Mouse (Mus musculus) heart, adult 2 months (tissue): ENCODE measurements around the gene Gm3776. TPM values are rescaled to one million over a fixed set of nuclear protein-coding genes. Genes with fewer than 3 reads are reported as not detected.
"Not testable (repeated sequence)": the region's sequence is repeated elsewhere in the genome, so short reads cannot be mapped to it uniquely, and the experiment has no call there.

Source experiments
- DNase-seq, 2 experiments: peaks; one replicate each; pipeline ENCODE4 v3.0.0; 2021
- H3K27ac ChIP-seq: fragments of 200-600 bp; 2 replicates; pipeline ENCODE4 v1.8.1; 2022
- H3K27me3 ChIP-seq: fragments of 200-500 bp; 2 replicates; pipeline ENCODE4 v1.6.1; 2012; ENCODE audit warnings: mild to moderate bottlenecking, low read length, inconsistent platforms, mixed read lengths; ENCODE audit not compliant: control insufficient read depth, insufficient read depth
- H3K36me3 ChIP-seq: fragments of 200-500 bp; 2 replicates; pipeline ENCODE4 v1.6.1; 2012; ENCODE audit warnings: low read length, inconsistent platforms; ENCODE audit not compliant: control insufficient read depth, insufficient read depth
- H3K4me1 ChIP-seq: fragments of 200-500 bp; 2 replicates; pipeline ENCODE4 v1.6.1; 2011; ENCODE audit warnings: low read length; ENCODE audit not compliant: control insufficient read depth, insufficient read depth
- H3K4me3 ChIP-seq: fragments of 200-600 bp; 2 replicates; pipeline ENCODE4 v1.8.1; 2022
- H3K79me2 ChIP-seq: fragments of 200-500 bp; replicated peaks from 2 replicates; pipeline ENCODE4 v1.6.1; 2012; ENCODE audit warnings: mild to moderate bottlenecking, inconsistent platforms, low read length, moderate library complexity, mixed read lengths; ENCODE audit not compliant: control insufficient read depth, insufficient read depth
- H3K9ac ChIP-seq: fragments of 200-500 bp; 2 replicates; pipeline ENCODE4 v1.6.1; 2012; ENCODE audit warnings: low read depth, mild to moderate bottlenecking, control low read depth, inconsistent platforms, low read length, mixed read lengths
- CTCF ChIP-seq: fragments of 200-600 bp; IDR thresholded peaks from 2 replicates; pipeline ENCODE4 v1.8.1; 2022; ENCODE audit warnings: antibody characterized with exemption, mild to moderate bottlenecking, moderate library complexity
- EP300 ChIP-seq: fragments of 200-500 bp; IDR thresholded peaks from 2 replicates; pipeline ENCODE4 v1.6.1; 2011; ENCODE audit warnings: low read depth, low read length, control low read depth; ENCODE audit not compliant: insufficient read depth
- POLR2A ChIP-seq: fragments of 200-500 bp; IDR thresholded peaks from 2 replicates; pipeline ENCODE4 v1.6.1; 2011; ENCODE audit warnings: mild to moderate bottlenecking, low read depth, low read length, control low read depth; ENCODE audit not compliant: insufficient read depth
- WGBS: fragments of 180-500 bp; shearing (Covaris S2); methylation state at CpG from one replicate; pipeline ENCODE4 v1.1.7; 2018; 5-methylcytosine and 5-hydroxymethylcytosine counted together
- intact Hi-C: fragments of 180-260 bp; cut with DNase I; formaldehyde crosslinking; loops from one replicate; pipeline ENCODE4 v1.15.1; 2025
- polyA plus RNA-seq: library from polyadenylated mRNA; depleted of rRNA; stranded (reverse); fragments of >200 nt; gene quantifications from 2 replicates; pipeline ENCODE4 v1.2.3, GENCODE M21; 2012; rRNA removed
- total RNA-seq, 2 experiments: library from RNA; stranded (reverse); gene quantifications; 2 replicates each; pipeline ENCODE4 v1.2.3; 2021

The Gm3776 gene
- total and polyA plus RNA-seq, 3 experiments, result 0.18 to 1.6 (median 1.1) TPM

- H3K4me3 ChIP-seq, H3K27ac ChIP-seq, H3K4me1 ChIP-seq, H3K27me3 ChIP-seq, H3K79me2 ChIP-seq, H3K9ac ChIP-seq, DNase-seq, intact Hi-C loops, H3K36me3 ChIP-seq: not testable (repeated sequence)
- WGBS, result 81% methylated on average over 7 of the region's 7 CpGs
These were observed 37.9 kb downstream of the Gm3776 start for GRCm38 (mm10) chr9:78294781-78295180.

GRCm38 (mm10) chr9:78296089-78296488 lies 39.2 kb downstream of the Gm3776 start:
- H3K27me3 ChIP-seq, H3K4me3 ChIP-seq, H3K4me1 ChIP-seq, H3K27ac ChIP-seq, H3K79me2 ChIP-seq, intact Hi-C loops, H3K9ac ChIP-seq, H3K36me3 ChIP-seq: not testable (repeated sequence)
- TF ChIP-seq CTCF, result peak; percentile 70
- WGBS, result 12% methylated on average over 6 of the region's 6 CpGs
- DNase-seq, result peak; percentile 6 to 27

- intact Hi-C loops, result no loop called here
These were observed 41.3 kb downstream of the Gm3776 start for GRCm38 (mm10) chr9:78298232-78298631.

GRCm38 (mm10) chr9:78299143-78299542 lies 42.2 kb downstream of the Gm3776 start:
- H3K9ac ChIP-seq, DNase-seq, H3K79me2 ChIP-seq, H3K4me3 ChIP-seq, intact Hi-C loops, H3K27me3 ChIP-seq, H3K36me3 ChIP-seq, H3K4me1 ChIP-seq, H3K27ac ChIP-seq: not testable (repeated sequence)
- 52% methylated on average over 1 of the region's 1 CpGs for WGBS

More at GRCm38 (mm10) chr9:78298232-78298631, 41.3 kb downstream of the Gm3776 start:
- no peak for DNase-seq
- H3K27me3 ChIP-seq, result no peaks in the 10 kb centered on the region
- no peaks in the 10 kb centered on the region for H3K4me1 ChIP-seq
- TF ChIP-seq POLR2A, result no peak
- no peak for TF ChIP-seq EP300
- TF ChIP-seq CTCF, result no peak
- H3K27ac ChIP-seq, result no peak overlapping the region
- H3K79me2 ChIP-seq, result no peaks in the 10 kb centered on the region
- H3K4me3 ChIP-seq, result no peak overlapping the region
- WGBS, result 85% methylated on average over 1 of the region's 1 CpGs
- no peak overlapping the region for H3K9ac ChIP-seq
- no peaks in the 10 kb centered on the region for H3K36me3 ChIP-seq

GRCm38 (mm10) chr9:78308122-78308521 lies 51.2 kb downstream of the Gm3776 start:
- H3K27me3 ChIP-seq, H3K9ac ChIP-seq, H3K4me1 ChIP-seq, H3K4me3 ChIP-seq, H3K79me2 ChIP-seq, H3K36me3 ChIP-seq, DNase-seq, H3K27ac ChIP-seq, intact Hi-C loops: not testable (repeated sequence)
- 76% methylated on average over 3 of the region's 3 CpGs for WGBS

- no peak within 1 kb of the TSS for H3K9ac ChIP-seq
- H3K4me1 ChIP-seq, result no peaks in the 10 kb centered on the region
- no peaks in the 10 kb centered on the region for H3K79me2 ChIP-seq
- DNase-seq, result no peak
- H3K27me3 ChIP-seq, result no peaks in the 10 kb centered on the region
- H3K27ac ChIP-seq, result no peak within 1 kb of the TSS
- intact Hi-C loops, result no loop called here
- TF ChIP-seq POLR2A, result no peak
- TF ChIP-seq CTCF, result no peak
- TF ChIP-seq EP300, result no peak
- H3K36me3 ChIP-seq, result no peaks in the 10 kb centered on the region
- WGBS, result 88% methylated on average over 2 of the region's 2 CpGs
- no peak within 1 kb of the TSS for H3K4me3 ChIP-seq
These were observed 57.8 kb downstream of the Gm3776 start, which contains the start of gene Omt2a for GRCm38 (mm10) chr9:78314696-78315095. TSS of gene Omt2a (minus strand) at chr9:78314796.

Other genes starting within 250 kb of the Gm3776 start
- not detected for gene Gcm1, start 205.2 kb upstream of the Gm3776 start, total RNA-seq
- gene Gcm1, start 205.2 kb upstream of the Gm3776 start, polyA plus RNA-seq, result not detected in 2 replicates
- 10 to 100 TPM; 34.4 to 40.6 TPM for gene Fbxo9, start 148.1 kb upstream of the Gm3776 start, total RNA-seq
- gene Fbxo9, start 148.1 kb upstream of the Gm3776 start, polyA plus RNA-seq, result 64.1 and 69.5 TPM in 2 replicates
- 10 to 100 TPM; 12.5 to 14.0 TPM for gene Ick, start 147.9 kb upstream of the Gm3776 start, total RNA-seq
- 7.8 and 10.1 TPM in 2 replicates for gene Ick, start 147.9 kb upstream of the Gm3776 start, polyA plus RNA-seq
- gene Gsta4, start 74.4 kb upstream of the Gm3776 start, total RNA-seq, result 100 to 1,000 TPM; 100 to 104 TPM
- gene Gsta4, start 74.4 kb upstream of the Gm3776 start, polyA plus RNA-seq, result 53.4 and 88.7 TPM in 2 replicates
- 1 to 10 TPM; 1.3 to 2.2 TPM for gene Gsta1, start 26.5 kb upstream of the Gm3776 start, total RNA-seq
- 0.66 and 2.3 TPM in 2 replicates for gene Gsta1, start 26.5 kb upstream of the Gm3776 start, polyA plus RNA-seq
- gene Gm10639, start 32.8 kb downstream of the Gm3776 start, total RNA-seq, result under 1 TPM in 1 of 2 experiments, not detected in 1; 0.44 TPM
- 0.18 TPM in 1 of 2 replicates, not detected in the other for gene Gm10639, start 32.8 kb downstream of the Gm3776 start, polyA plus RNA-seq
- not detected for gene Omt2a, start 57.7 kb downstream of the Gm3776 start, total RNA-seq
- not detected in 2 replicates for gene Omt2a, start 57.7 kb downstream of the Gm3776 start, polyA plus RNA-seq
- gene Omt2b, start 70.5 kb downstream of the Gm3776 start, total RNA-seq, result not detected
- not detected in 2 replicates for gene Omt2b, start 70.5 kb downstream of the Gm3776 start, polyA plus RNA-seq
- under 1 TPM; 0.50 to 0.84 TPM for gene Gsta2, start 98.7 kb downstream of the Gm3776 start, total RNA-seq
- 0.25 TPM in 1 of 2 replicates, not detected in the other for gene Gsta2, start 98.7 kb downstream of the Gm3776 start, polyA plus RNA-seq
- not detected for gene Dppa5a, start 111.0 kb downstream of the Gm3776 start, total RNA-seq
- not detected in 2 replicates for gene Dppa5a, start 111.0 kb downstream of the Gm3776 start, polyA plus RNA-seq
- gene Ooep, start 121.6 kb downstream of the Gm3776 start, total RNA-seq, result not detected
- gene Ooep, start 121.6 kb downstream of the Gm3776 start, polyA plus RNA-seq, result not detected in 2 replicates
- not detected for gene Ddx43, start 138.6 kb downstream of the Gm3776 start, total RNA-seq
- not detected in 2 replicates for gene Ddx43, start 138.6 kb downstream of the Gm3776 start, polyA plus RNA-seq
- gene Cgas, start 186.1 kb downstream of the Gm3776 start, total RNA-seq, result under 1 TPM; 0.43 to 0.55 TPM
- gene Cgas, start 186.1 kb downstream of the Gm3776 start, polyA plus RNA-seq, result 0.20 and 0.32 TPM in 2 replicates
- gene Mto1, start 191.1 kb downstream of the Gm3776 start, total RNA-seq, result 10 to 100 TPM; 22.5 to 27.6 TPM
- gene Mto1, start 191.1 kb downstream of the Gm3776 start, polyA plus RNA-seq, result 15.8 and 24.9 TPM in 2 replicates
- gene Gm17324, start 191.7 kb downstream of the Gm3776 start, total RNA-seq, result not detected
- not detected in 2 replicates for gene Gm17324, start 191.7 kb downstream of the Gm3776 start, polyA plus RNA-seq
- 1,000 to 10,000 TPM in 1 of 2 experiments, 100 to 1,000 TPM in 1; 970 to 1,045 TPM for gene Eef1a1, start 232.0 kb downstream of the Gm3776 start, total RNA-seq
- 901 and 1,346 TPM in 2 replicates for gene Eef1a1, start 232.0 kb downstream of the Gm3776 start, polyA plus RNA-seq